Mouse (Mus musculus) A20 (cell line): ENCODE data around the gene Jak3.
A peak's percentile ranks its signal among the peaks of the same experiment; 100 is the strongest.
"Not testable (repeated sequence)": the region's sequence is repeated elsewhere in the genome, so short reads cannot be mapped to it uniquely, and the experiment has no call there.

Experiments used
- DNase-seq: peaks from one replicate; pipeline ENCODE4 v3.0.0-alpha.2; 2011; ENCODE audit warnings: low read depth, low spot score

Jak3 gene

GRCm38 (mm10) chr8:71719928-71720457, 43.9 kb downstream of the Jak3 start:
- no peak for DNase-seq

- peak; percentile 92 for DNase-seq
Measured at GRCm38 (mm10) chr8:71723047-71723551, 47.0 kb downstream of the Jak3 start.

- DNase-seq, result no peak
Measured at GRCm38 (mm10) chr8:71724389-71724788, 48.3 kb downstream of the Jak3 start.

GRCm38 (mm10) chr8:71725122-71725924, 49.2 kb downstream of the Jak3 start, which contains the start of gene Fcho1:
TSS of gene Fcho1 (minus strand) at chr8:71725716.
- peak; percentile 92 for DNase-seq

GRCm38 (mm10) chr8:71728240-71728785, 52.2 kb downstream of the Jak3 start:
- DNase-seq, result peak; percentile 19

GRCm38 (mm10) chr8:71728826-71729620, 52.9 kb downstream of the Jak3 start:
- DNase-seq, result no peak

- DNase-seq, result peak; percentile 70
Measured at GRCm38 (mm10) chr8:71731652-71732230, 55.6 kb downstream of the Jak3 start.

GRCm38 (mm10) chr8:71738316-71738715, 62.2 kb downstream of the Jak3 start:
- not testable (repeated sequence) for DNase-seq
